Mouse (Mus musculus) embryo, embryonic 10.5 days (tissue): ENCODE measurements around the gene Onecut1.

ENCODE experiments used
- DNase-seq: peaks from one replicate; pipeline ENCODE4 v3.0.0-alpha.2; 2015; ENCODE audit warnings: low spot score

Onecut1 gene

DNA sequence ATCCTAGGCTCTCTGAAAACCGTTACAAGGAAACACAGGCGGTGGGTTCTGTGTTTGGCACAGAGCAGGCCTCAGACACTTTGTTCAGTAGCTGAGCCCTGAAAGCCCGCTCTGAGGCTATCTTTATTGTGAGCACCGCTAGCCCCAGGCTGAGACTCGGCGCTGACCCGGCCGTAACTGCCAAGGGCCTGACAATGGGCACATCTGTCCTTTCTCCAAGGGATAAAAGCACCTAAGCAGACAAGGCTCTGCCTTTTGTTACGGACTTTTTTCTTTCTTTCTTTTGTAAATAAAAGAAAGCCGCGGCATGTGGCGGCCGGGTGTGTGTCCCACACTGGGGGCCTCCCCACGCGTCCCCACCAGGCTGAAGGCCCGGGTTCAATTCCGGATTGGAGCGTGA lies 1.3 kb upstream of the Onecut1 start:
- DNase-seq, result peak; percentile 72

DNA sequence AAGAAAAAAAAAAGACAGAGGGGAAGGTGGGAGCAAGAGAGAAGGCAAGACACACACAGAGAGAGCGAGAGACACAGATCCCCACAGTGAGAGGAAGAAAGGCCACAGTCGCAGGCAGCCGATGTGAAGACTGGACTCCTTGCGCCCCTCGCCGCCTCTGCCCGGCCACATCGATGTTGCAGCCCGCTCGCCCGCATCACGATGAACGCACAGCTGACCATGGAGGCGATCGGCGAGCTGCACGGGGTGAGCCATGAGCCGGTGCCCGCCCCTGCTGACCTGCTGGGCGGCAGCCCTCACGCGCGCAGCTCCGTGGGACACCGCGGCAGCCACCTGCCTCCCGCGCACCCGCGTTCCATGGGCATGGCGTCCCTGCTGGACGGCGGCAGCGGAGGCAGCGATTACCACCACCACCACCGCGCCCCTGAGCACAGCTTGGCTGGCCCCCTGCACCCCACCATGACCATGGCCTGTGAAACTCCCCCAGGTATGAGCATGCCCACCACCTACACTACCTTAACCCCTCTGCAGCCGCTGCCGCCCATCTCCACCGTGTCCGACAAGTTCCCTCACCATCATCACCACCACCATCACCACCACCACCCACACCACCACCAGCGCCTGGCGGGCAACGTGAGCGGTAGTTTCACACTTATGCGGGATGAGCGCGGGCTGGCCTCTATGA lies 517 bp downstream of the Onecut1 start:
- DNase-seq, result peak; percentile 60

DNA sequence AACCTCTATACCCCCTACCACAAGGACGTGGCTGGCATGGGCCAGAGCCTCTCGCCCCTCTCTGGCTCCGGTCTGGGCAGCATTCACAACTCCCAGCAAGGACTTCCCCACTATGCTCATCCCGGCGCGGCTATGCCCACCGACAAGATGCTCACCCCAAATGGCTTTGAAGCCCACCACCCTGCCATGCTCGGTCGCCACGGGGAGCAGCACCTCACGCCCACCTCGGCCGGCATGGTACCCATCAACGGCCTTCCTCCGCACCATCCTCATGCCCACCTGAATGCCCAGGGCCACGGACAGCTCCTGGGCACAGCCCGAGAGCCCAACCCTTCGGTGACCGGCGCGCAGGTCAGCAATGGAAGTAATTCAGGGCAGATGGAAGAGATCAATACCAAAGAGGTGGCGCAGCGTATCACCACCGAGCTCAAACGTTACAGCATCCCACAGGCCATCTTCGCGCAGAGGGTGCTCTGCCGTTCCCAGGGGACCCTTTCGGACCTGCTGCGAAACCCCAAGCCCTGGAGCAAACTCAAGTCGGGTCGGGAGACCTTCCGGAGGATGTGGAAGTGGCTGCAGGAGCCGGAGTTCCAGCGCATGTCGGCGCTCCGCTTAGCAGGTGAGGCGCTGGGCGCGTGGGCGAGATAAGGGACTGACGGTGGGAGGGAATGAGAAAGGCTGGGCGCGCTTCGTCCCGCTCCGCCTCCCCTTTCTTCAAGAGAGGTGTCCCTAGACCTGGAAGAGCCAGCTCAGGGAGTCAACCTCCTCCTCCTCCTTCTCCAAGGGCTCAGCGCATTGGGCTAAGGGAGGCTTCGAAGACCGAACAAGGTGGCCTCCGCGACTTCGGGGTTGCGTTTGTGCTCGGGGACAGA lies 1.3 kb downstream of the Onecut1 start:
- peak; percentile 24 for DNase-seq

DNA sequence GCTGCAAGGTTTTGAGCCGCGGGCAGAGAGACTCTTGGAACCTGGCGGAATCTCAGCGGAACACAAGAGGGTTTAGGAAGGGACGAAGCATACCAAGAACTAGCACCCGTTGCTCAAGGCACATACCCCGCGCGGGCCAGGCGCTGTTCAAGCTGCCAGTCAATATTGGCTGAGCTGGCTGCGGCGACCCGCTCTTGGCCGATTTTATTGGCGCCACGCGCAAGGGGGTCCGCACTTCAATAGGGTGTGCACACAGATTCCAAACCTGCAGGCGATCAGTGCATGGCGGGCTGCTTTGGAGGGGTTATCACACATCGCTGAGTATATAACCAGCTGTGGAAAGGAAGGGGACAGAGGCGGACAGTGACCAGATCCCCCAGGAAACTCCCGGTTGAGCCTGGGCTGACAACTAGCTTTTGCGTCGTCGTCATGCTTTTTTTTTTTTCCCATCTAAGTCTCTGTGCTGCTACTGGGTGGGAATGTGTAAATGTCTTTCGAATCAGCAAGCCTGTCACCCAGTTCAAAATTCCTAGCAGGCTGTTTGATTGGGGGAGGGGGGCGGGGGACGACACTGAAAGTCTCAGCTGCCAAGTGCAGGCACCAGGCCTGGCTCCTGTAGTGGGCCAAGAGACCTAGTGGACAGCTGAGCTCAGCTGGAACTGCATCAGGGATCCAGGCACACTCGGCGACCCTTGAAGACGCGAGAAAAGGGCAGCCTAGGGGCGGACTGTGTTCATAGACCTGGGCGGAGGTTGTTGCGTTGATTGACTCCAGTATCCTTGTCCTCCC lies 2.1 kb downstream of the Onecut1 start:
- peak; percentile 33 for DNase-seq

DNA sequence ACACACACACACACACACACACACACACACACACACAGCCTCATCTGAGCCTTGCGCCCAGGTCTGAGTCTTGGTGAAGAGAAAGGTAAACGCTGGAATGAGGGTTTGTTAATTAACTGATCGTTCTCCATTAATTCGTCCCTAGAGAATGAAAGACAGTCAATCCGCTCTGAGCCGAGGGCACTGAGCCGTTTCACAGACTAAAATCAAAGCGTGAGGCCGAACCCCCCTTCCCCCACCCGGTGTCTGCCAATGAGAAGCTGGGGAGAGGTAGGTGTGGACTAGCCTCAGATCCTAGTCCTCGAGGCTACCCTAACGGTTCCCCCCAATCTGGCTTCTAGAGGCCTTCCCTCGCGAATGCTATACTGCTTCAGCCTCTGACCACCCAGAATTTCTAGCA lies 2.8 kb downstream of the Onecut1 start:
- DNase-seq, result peak; percentile 32

DNA sequence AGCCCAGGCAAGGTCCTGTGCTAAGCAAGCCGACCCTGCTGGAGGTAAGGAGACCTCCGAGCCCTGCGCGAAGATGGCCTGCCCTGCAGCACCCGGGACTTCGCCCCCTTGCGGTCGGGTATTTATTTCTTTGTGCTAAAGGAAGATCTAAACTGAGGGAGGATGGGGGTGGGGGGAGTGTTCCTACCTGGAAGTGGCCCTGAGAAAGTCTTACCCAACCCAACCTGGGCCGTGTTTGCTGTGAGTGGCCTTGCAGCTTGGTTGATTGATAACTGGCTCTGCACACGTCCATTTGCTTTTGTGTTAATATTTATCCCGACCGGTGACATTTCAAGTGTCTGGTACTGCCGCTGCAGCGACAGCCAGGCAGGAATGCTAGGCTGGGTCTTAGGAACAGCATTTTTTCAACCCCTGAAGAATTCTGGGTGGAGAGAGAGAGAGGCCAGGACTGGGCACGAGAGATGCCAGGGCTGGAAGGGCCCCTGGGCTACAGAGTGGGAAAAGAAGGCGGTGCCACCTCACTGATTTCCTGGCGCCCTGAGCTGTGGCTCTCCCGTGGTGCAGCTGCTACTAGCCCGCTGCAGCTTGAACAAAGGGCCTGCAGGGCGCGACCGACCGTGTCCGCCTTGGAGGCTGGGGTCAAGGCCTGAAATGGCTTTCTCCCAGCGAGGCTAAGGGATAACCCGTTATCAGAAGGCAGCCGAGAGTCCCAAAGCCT lies 5.0 kb downstream of the Onecut1 start:
- DNase-seq, result peak; percentile 45

DNA sequence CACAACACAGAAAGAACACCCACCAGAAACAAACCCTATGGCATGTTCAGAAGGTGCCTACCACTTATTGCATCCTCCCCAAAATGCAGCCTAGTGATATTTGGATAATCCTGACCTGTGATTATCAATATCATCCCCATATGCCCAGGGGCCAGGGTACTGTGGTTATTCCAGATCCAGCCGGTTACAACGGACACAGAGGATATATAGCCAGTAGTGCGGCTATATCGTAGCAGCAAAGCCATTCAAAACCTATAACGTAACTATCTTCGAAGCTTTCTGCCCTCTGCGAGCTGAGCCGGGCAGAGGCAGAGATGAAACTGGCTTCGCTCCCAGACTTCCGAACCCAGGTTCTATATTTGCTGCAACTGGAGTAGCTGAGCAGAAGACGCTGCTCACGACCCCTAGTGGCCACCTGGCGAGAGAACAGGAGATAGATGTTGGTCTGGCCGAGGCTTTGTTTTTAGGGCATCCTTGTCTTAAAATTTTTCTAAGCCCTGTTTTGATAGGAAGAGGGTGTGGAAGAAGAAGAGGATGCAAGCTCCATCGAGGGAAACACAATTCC lies 6.0 kb downstream of the Onecut1 start:
- peak; percentile 77 for DNase-seq

DNA sequence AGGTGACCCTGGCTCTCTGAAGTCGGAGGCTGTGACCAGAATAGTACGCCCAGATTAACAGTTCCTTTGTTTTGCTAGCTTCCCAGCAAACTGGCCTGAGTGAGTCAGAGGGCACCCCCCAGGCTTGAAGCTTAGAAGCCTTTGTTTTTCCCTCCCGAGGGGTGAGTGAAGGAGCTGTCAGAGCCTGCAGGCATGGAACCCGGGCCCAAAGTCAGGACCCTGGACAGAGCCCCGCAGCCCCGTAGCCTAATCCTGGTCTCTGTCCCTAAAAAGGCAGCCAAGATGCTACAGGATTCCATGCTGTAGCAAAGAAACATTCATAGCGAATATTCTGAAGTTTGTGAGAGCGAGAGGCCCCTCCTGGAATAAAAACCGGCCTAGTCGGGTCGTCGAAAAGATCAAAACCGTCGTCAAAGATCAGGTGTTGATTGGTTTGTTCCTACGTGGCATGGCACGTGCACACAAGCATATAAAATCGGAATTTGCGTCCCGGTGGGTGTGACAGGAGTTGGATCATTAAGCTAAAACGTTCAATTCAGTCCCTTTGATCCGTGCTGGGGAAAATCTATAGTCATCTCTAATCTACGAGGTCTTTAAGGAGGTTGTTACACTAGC lies 6.7 kb downstream of the Onecut1 start:
- DNase-seq, result peak; percentile 79

DNA sequence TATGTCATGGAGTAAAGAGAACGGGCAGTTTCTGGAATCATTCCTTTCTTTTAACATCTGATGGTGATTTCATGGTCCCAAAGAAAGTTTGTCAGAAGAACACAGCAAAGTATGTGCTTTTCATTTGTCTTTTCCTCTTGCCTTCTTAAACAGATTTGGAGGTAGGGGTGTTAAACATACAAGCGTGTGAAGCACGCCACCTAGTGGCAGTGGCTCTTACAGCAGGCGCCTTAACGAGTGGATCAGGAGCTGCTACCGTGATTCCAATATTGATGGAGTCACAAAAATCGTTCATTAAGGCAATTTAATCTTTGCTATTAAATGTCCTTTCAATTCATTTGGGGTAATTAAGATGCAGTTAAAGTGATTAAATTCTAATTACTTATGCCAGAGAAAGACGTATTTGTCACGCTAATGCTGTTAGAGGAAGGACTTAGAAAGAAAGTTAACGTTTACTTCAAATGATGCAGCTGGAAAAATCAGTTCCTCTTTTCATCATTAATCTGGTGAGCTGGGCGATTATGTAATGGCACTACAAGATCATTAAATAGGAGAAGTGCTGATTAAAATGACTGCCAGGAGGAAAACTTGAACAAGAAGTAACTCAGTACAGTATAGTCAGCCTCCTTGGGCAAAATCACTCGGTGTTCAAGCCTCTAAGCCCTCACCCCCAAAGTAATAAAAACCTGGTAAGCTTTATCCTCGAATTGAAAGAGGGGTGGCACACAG lies 9.4 kb downstream of the Onecut1 start:
- peak; percentile 91 for DNase-seq

DNA sequence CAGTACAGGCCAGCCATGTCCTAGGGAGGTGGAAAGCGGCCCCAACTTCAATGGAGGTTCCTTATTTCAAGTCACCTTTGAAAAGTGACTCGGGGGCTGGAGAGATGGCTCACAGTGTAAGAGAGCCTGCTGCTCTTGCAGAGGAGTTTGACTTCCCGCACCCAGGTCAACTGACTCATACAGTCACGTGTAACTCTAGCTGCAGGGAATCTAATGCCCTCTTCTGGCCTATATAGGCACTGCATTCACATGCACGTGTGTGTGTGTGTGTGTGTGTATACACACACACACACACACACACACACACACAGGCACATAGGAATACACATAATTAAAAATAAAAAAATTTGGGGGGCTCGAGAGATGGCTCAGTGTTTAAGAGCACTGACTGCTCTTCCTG lies 14.6 kb downstream of the Onecut1 start:
- DNase-seq, result peak; percentile 24

DNA sequence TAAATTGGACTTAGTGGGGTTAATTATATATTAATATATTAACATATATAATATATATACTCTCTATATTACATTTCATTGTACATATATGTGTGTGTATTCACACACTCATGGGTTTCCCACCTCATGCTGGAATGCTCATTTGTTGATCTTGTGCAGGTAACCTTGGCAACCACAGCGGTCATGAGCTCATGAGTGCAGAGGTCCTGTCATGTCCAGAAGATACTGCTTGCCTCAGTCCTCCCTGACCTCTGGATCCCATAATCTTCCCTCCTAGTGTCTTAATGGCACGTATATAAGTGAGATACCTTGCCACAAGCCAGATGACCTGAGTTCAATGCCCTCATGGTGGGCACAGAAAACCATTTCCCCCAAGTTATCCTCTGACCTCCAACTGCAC lies 16.0 kb downstream of the Onecut1 start:
- no peak for DNase-seq

DNA sequence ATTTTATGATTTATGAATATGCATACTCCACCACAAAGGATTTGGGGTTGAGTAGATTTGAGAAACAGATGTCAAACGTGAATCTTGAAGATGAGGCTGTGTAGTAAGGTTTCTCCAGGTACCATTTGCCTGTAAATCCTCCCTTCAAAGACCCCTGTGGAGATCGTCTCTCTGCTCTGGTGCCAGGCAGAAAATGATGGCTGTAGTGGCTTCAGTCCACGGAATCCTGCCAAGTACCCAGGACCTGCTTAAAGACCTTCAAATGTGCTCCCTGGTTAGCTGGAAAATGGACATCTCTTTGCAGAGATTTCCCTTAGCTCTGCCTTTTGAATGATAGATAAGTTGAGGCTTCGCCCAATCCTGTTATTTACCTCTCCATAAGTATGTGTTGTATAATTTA lies 26.1 kb downstream of the Onecut1 start:
- no peak for DNase-seq

DNA sequence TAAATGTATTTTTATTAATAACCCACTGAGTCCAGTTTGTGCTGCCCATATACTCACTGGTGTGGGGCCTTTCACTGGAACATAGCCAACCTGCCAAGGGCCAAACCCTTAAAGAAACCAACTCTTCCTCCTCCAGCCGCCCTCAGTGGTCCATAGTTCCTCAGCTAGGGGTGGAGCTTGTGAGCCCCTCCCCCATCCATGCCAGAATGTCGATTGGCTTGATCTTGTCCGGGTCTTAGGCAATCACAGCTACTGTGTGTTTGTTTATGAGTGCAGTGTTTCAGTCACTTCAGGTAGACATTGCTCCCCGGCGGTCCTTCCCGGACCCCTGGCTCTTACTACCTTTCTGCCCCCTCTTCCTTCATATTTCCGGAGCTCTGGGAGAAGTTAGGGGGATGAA lies 35.0 kb downstream of the Onecut1 start:
- DNase-seq, result no peak

DNA sequence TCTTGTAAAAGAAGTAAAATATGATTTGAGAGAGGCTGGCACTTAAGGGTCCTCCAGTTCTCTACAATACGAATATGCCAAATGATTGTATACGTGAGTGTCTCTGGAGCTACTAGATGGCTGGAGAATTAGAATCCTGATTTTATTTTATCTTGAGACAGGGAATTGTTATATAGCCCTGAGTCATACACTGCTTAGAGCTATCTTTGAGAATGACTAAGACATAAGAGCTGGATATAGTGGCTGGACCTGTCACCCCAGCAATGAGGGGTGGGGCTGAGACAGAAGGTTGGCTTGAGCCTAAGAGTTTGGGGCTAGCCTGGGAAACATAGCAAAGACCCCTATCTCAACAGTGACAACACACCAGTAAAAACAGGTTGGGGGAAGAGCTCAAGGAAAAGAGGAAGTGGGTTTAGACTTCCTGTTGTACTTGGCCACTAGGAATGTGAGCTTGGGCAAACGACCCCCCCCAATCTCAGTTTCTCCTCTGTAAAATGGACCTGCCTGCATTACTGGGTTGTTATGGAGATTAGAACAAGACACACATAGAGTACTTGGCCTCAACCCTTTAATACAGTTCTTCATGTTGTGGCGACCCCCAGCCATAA lies 35.8 kb downstream of the Onecut1 start:
- no peak for DNase-seq

DNA sequence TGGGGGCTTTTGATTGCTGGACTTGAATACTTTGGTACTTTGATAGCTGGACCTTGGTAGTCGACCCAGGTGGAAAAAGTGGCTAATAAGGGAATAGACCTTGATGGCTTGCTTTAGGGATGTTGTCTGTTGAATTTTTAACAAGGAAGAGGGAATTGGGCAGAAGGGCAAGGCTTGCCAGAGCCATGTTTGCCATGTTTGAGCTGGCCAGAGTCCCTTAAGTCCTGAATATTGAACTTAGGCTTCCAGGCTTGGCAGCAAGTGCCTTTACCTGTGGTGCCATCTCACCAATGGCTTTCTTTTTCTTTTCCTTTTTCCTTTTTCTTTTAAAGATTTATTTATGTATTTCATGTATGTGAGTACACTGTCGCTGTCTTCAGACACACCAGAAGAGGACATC lies 38.4 kb downstream of the Onecut1 start:
- no peak for DNase-seq

DNA sequence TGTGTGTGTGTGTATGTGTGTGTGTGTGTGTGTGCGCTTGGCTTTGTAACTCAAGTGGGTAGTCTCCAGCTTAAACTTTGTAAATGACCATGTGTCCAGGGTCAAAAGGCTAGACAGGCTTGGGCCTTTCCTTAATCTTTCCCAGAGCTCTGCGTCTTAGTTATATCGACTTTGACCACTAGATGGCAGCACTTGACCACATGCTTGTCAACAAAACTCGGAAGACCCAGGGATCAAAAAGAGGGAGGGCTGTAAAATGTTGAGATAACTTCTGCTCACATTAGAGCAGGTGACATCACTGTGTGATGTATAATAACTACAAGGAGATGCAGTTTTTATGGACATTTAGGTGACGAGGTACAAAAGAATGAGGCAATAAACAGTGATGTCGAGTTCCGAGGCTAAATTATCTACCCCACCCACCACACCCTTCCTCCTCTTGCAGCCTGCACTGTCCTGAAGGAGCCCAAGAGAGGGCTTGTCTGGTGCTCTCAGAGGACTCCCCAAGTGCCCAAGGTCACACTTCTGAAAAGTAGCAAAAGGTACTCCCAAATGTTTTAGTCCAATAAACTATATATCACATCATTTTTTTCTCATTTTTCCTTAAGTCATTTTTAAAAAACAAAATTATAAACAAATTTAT lies 43.3 kb downstream of the Onecut1 start:
- DNase-seq, result peak; percentile 92

DNA sequence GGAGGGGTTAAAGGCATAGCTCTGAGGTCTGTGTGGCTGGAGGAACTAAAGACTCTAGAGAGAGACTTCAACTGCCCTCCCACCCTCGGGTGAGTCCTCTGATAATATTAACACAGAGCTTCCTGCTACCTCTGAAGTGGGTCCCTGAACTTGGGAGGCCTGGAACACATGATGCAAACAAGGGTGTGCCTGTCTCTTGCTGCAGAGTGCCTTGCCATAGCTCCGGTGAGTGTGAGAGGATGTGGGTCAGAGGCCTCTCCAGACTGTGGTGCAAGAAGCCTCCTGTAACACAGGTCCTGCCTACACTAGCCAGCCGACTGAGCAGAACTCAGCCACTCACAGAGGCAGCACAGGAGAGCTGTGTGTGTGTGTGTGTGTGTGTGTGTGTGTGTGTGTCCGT lies 45.2 kb downstream of the Onecut1 start:
- DNase-seq, result no peak

DNA sequence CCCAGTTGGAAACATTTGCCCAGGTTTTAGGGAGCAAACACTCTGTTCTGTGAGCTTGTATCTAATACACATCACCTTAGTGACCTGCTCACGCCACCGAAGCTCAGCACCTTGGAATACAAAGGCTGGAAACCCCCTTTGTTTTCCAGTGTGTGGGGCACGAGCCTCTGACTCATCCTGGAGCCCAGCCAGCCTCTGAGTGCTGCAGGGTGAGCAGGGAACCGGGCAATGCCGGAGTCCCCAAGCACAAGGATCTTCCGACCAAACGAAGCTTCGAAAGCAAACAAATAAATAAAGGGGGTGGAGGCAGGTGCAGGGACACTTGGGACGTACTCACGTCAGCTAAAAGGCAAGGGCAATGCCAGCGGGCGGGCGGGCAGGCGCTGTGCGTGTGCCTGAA lies 47.5 kb downstream of the Onecut1 start:
- no peak for DNase-seq

DNA sequence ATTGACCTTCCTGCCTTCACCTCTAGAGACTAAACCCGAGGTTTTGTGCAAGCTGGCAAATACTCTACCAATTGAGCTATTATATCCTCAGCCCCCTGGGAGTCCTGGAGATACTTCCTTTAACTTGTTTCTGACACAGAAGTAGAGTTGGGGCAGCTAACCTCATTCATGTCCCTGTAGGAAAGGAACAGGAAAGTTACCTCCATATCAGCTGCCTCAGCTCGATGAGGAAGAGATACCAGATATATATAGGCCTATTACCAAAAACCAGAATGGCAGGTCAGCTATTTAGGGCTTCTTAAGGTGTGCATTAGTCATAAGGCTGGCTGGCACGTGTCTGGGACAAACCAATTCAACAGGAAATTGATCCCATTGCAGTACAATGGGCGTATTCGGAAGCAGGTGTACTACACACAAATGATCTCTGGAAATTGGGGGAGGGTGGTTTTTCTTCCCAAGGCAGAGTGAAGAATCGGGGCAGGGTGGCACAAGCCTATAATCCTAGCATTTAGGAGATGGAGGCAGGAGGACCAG lies 48.6 kb downstream of the Onecut1 start:
- no peak for DNase-seq
